Mouse (Mus musculus): ENCODE results near the gene Wdr76. TPM values are rescaled to one million over a fixed set of nuclear protein-coding genes. Genes with fewer than 3 reads are reported as not detected.
A peak's percentile ranks its signal among the peaks of the same experiment; 100 is the strongest.
"Not testable (repeated sequence)": the region's sequence is repeated elsewhere in the genome, so short reads cannot be mapped to it uniquely, and the experiment has no call there.

Wdr76 gene
- polyA plus RNA-seq, 1 experiment, result 0.20 TPM

DNA sequence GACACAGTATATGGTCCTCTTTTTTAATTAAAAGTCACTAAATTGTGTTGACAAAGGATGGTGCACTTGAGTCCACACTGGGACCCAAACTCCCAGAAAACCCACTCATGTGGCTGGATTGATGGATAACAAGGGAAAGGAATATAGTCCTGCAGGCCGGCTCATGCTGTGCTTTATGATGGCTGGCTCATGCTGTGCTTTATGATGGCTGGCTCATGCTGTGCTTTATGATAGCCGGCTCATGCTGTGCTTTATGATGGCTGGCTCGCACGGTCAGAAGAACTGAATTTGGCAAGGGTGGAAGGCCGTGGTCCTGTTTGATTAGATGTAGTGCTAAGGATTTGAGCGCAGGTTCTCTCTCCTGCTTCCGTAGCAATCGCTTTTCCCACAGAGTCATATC lies 22.9 kb upstream of the Wdr76 start:
- H3K4me1 ChIP-seq, result no peaks in the 10 kb centered on the region
- H3K9me3 ChIP-seq, result no peaks in the 10 kb centered on the region; the same call in 1 of the 2 replicates
- H3K4me3 ChIP-seq (replicated peaks), result no peak overlapping the region
- TF ChIP-seq GATA1 (IDR thresholded peaks at IDR 0.05; ENCODE audit: borderline replicate concordance, low read length), result no peak
- no peaks in the 10 kb centered on the region for H3K36me3 ChIP-seq (replicated peaks; ENCODE audit: low read length)
- no peaks in the 10 kb centered on the region for H3K27me3 ChIP-seq (replicated peaks)

DNA sequence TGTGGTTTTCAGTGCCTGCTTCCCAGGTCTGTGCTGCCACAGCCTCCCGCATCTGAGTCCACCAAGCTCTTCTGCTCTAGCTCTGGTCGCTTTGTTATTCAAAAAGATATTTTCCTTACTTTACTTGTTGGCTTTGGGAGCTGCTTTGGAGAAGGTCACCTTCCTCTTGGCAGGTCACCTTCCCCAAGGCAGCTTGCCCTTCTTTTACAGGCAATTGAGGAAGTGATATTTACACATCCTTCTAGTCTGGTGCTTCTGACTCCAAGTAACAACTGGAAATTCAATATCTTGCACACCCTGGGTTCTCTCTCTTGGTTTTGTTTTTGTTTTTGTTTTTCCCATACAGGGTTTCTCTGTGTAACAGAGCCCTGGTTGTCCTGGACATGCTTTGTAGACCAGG lies 22.1 kb upstream of the Wdr76 start:
- not testable (repeated sequence) for H3K4me3 ChIP-seq (replicated peaks); H3K9me3 ChIP-seq; H3K36me3 ChIP-seq (replicated peaks; ENCODE audit: low read length); H3K27me3 ChIP-seq (replicated peaks); H3K4me1 ChIP-seq

DNA sequence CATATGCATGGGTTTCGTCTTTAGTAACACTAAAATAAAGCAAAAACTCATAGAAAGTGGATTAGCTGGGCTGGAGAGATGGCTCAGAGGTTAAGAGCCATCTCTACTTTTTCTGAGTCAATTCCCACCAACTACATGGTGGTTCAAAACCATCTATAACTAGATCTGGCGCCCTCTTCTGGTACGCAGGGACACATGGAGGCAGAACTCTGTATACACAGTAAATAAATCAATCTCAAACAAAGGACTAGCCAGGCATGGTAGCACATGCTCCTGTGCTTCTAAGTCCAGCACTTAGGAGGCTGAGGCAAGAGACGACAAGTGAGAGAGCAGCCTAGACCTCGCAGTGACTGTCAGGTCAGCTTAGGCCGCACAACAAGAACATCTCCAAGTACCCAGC lies 5.0 kb upstream of the Wdr76 start:
- H3K4me3 ChIP-seq (replicated peaks); H3K36me3 ChIP-seq (replicated peaks; ENCODE audit: low read length); H3K4me1 ChIP-seq; H3K9me3 ChIP-seq; H3K27me3 ChIP-seq (replicated peaks): not testable (repeated sequence)

DNA sequence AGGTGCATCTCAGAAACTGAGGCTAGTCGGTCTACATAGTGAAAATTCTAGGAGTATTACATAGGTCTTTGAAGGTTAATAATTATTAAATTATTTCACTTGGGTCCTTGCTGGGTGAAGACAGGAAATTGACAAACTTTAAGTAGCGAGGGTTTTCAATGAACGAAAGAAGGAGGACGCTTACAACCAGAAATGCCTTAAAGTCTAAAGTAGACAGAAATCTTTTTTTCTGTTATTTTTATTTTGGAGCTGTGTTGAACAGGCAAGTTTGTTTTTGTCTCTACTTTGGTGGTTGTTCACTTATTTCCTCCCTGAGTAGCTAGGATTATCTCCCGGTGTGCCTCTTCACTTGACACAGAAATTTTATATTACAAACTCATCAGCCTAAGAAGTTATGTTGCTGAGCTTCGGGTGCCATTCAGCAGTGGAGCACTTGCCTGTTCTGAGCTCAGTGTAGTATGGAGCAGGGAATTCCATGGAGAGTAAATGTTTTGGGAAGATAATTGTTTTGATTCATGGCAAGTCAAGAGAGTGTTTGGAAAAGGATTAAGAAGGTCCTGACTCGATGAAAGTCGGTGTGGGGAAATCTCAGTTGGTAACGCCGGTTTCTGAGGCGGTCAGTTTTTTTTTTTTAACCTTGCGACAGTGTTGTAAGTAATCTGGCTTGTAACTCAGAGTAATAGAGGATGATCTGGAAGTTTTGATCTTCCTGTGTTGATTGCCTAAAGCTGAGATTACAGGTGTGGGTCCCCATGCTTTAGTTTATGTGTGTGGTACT lies 839 bp downstream of the Wdr76 start:
- peak overlapping the region; percentile 93 for H3K4me3 ChIP-seq (replicated peaks)

DNA sequence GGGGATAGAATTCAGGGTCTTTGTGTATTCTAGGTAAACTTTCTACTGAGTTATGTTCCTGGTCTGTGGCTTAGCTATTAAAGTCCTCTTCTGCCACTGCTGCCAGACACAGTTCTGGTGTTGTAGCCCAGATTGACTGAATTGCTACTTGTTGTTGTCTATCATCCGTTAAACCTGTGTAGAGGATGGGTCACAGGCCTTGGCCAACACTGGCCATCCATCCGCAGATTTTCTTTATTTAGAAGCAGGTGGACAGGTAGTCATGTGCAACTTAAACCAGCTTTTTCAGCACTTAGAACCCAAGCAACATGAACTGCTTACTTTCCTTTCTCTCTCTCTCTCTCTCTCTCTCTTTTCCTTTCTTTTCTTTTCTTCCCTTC lies 1.4 kb downstream of the Wdr76 start:
- Histone ChIP-seq H3K4me3 (replicated peaks) (peak overlapping the region; percentile 93), H3K36me3 (replicated peaks; ENCODE audit: low read length) (peaks cover 25% of the 10 kb centered on the region)
- TF ChIP-seq GATA1 (IDR thresholded peaks at IDR 0.05; ENCODE audit: borderline replicate concordance, low read length), result no peak
- TF ChIP-seq FLI1 (IDR thresholded peaks at IDR 0.05; ENCODE audit: low read length), result no peak

More for the DNA sequence above, 839 bp downstream of the Wdr76 start:
- Histone ChIP-seq H3K27me3 (replicated peaks) (no peaks in the 10 kb centered on the region), H3K4me1 (peaks cover 23% of the 10 kb centered on the region), H3K9me3 (no peaks in the 10 kb centered on the region), H3K36me3 (replicated peaks; ENCODE audit: low read length) (peaks cover 22% of the 10 kb centered on the region)
- no peak for TF ChIP-seq FLI1 (IDR thresholded peaks at IDR 0.05; ENCODE audit: low read length)

DNA sequence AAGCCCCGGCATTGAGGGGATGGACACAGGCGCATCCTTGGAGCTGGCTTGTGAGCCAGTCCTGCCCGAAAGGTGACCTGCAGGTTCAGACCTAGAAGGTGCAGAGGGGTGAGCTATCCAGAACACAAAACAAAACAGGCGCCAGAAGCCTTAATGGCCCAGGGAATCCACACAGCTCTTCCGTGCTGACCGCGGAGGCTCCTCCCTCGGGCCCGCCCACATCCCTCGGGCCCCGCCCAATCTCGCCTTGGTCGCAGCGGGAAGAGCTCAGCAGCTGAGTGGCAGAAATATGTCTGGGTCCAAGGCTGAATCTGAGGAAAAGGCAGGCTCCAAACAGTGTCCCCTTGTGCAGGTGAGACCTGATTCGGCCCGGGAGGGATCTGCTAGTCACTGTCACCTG lies 3.1 kb downstream of the Wdr76 start:
- H3K27me3 ChIP-seq (replicated peaks), result no peaks in the 10 kb centered on the region
- peaks cover 26% of the 10 kb centered on the region for H3K4me1 ChIP-seq
- H3K36me3 ChIP-seq (replicated peaks; ENCODE audit: low read length), result peaks cover 36% of the 10 kb centered on the region
- H3K4me3 ChIP-seq (replicated peaks), result peak overlapping the region; percentile 89
- TF ChIP-seq FLI1 (IDR thresholded peaks at IDR 0.05; ENCODE audit: low read length) (no peak), GATA1 (IDR thresholded peaks at IDR 0.05; ENCODE audit: borderline replicate concordance, low read length) (no peak)
- H3K9me3 ChIP-seq, result no peaks in the 10 kb centered on the region

More for the DNA sequence above, 1.4 kb downstream of the Wdr76 start:
- Histone ChIP-seq H3K9me3 (no peaks in the 10 kb centered on the region), H3K4me1 (peaks cover 24% of the 10 kb centered on the region), H3K27me3 (replicated peaks) (no peaks in the 10 kb centered on the region)

DNA sequence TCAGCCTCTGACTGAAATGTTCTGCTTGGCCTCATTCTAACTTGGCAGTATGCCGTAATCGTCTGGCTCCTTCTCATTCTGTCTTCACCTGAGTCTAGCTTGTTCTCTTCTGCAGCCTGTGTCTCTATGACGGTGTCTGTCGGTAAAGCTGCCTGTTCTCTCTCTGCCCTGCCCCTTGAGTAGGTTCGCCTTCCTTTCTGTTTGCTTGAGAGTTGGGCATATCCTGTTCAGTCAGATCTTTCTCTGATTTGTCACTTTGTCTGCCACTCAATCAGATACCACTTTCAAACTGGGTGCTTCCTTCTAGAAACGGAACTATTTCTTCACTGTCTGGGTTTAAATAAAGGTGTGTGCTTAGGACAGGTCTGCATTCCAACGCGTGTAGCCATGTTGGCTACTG lies 4.9 kb downstream of the Wdr76 start:
- TF ChIP-seq GATA1 (IDR thresholded peaks at IDR 0.05; ENCODE audit: borderline replicate concordance, low read length) (no peak), FLI1 (IDR thresholded peaks at IDR 0.05; ENCODE audit: low read length) (no peak)
- Histone ChIP-seq H3K9me3 (no peaks in the 10 kb centered on the region), H3K27me3 (replicated peaks) (no peaks in the 10 kb centered on the region), H3K4me1 (peaks cover 30% of the 10 kb centered on the region), H3K36me3 (replicated peaks; ENCODE audit: low read length) (peaks cover 40% of the 10 kb centered on the region), H3K4me3 (replicated peaks) (no peak overlapping the region)

DNA sequence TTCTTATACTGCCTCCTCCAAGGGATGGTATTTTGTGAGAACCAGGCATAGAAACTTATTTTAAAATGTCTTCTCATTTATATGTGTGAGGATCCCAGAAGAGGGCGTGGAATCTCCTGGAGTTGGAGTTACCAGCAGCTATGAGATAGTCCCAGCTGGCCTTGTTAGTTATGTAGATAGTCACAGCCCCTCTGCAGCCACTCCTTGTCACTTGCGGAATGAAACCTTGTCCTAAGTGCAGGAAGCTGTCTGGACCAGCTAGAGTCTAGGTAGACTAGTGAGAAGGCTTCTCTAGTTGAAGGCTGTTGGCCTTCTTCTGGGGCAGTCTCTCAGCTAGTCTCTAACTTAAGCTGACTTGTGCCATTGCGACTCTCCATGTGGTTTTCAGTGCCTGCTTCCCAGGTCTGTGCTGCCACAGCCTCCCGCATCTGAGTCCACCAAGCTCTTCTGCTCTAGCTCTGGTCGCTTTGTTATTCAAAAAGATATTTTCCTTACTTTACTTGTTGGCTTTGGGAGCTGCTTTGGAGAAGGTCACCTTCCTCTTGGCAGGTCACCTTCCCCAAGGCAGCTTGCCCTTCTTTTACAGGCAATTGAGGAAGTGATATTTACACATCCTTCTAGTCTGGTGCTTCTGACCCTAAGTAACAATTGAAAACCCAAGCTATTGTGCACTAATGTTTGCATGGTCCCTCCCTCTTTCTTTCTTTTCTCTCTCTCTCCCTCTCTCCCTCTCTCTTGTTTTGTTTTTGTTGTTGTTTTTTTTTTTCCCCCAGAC lies 6.7 kb downstream of the Wdr76 start:
- not testable (repeated sequence) for H3K9me3 ChIP-seq; H3K4me3 ChIP-seq (replicated peaks); H3K27me3 ChIP-seq (replicated peaks)
- H3K36me3 ChIP-seq (replicated peaks; ENCODE audit: low read length), result peaks cover 45% of the 10 kb centered on the region
- H3K4me1 ChIP-seq, result peaks cover 28% of the 10 kb centered on the region

DNA sequence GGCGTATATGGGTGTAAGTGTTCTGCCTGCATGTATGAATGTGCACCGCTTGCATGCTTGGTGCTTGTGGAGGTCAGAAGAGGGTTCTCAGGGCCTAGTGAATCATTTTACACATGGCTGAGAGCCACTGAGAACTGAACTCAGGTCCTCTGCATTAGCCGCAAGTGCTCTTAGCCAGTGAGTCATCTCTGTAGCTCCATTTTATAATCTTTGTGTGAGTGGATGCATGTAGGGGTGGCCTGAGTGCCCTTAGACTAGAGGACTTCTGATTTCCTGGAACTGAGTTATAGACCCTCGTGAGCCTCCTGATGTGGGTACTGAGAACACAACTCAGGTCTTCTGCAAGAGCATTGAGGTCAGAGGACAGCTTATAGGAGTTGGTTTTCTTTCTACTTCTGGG lies 7.7 kb downstream of the Wdr76 start:
- H3K36me3 ChIP-seq (replicated peaks; ENCODE audit: low read length), result peaks cover 46% of the 10 kb centered on the region
- H3K27me3 ChIP-seq (replicated peaks), result no peaks in the 10 kb centered on the region
- no peak overlapping the region for H3K4me3 ChIP-seq (replicated peaks)
- no peaks in the 10 kb centered on the region for H3K9me3 ChIP-seq
- H3K4me1 ChIP-seq, result peaks cover 23% of the 10 kb centered on the region
- TF ChIP-seq GATA1 (IDR thresholded peaks at IDR 0.05; ENCODE audit: borderline replicate concordance, low read length), result no peak
- no peak for TF ChIP-seq FLI1 (IDR thresholded peaks at IDR 0.05; ENCODE audit: low read length)

DNA sequence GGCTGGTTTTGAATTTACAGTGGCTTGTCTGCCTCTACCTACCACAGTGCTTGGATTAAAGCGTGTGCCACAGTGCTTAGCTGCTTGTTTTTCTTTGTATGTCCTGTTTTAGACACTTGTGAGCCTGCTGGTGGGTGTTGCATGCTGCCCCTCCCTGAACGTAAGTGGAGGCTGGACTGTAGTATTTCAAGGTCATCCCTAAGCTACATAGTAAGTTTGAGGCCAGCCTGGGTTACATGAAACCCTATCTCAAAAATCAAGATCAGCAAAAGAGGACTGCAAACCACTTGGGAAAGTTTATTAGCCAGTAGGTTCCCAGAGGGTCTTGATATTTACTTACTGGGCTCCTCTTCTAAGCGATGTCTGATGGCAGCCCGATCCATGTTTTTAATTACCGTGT lies 11.6 kb downstream of the Wdr76 start:
- TF ChIP-seq GATA1 (IDR thresholded peaks at IDR 0.05; ENCODE audit: borderline replicate concordance, low read length) (no peak), FLI1 (IDR thresholded peaks at IDR 0.05; ENCODE audit: low read length) (no peak)
- H3K9me3 ChIP-seq, result no peaks in the 10 kb centered on the region
- peaks cover 43% of the 10 kb centered on the region for H3K36me3 ChIP-seq (replicated peaks; ENCODE audit: low read length)
- H3K4me1 ChIP-seq, result peaks cover 12% of the 10 kb centered on the region
- H3K4me3 ChIP-seq (replicated peaks), result no peak overlapping the region
- no peaks in the 10 kb centered on the region for H3K27me3 ChIP-seq (replicated peaks)

DNA sequence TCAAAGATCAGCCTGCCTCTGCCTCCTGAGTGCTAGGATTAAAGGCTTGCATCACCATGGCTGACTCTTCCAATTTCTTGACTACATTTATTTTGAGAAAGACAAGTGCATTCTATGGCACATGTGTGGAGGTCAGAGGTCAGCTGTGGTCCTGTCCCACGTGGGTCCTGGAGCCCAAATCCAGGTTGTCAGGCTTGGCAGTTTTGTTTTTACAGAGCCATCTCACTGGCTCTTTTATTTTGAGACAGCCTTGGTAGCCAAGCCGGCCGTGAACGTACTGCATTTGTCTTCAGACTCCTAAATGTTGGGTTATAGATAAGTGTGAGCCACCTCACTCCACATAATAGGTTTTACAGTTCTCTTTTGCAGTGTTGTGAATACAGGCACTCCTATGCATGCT lies 12.2 kb downstream of the Wdr76 start:
- Histone ChIP-seq H3K36me3 (replicated peaks; ENCODE audit: low read length) (peaks cover 39% of the 10 kb centered on the region), H3K4me1 (peaks cover 11% of the 10 kb centered on the region)
- not testable (repeated sequence) for H3K4me3 ChIP-seq (replicated peaks); H3K27me3 ChIP-seq (replicated peaks); H3K9me3 ChIP-seq

All from megakaryocyte, embryonic 14.5 days (primary cell).